Mouse (Mus musculus) midbrain, embryonic 11.5 days (tissue): ENCODE results near the gene Dnal4. TPM values are rescaled to one million over a fixed set of nuclear protein-coding genes. Genes with fewer than 3 reads are reported as not detected.
"Not testable (repeated sequence)": the region's sequence is repeated elsewhere in the genome, so short reads cannot be mapped to it uniquely, and the experiment has no call there.

ENCODE experiments used
- ATAC-seq: fragments of 200-750 bp; cut with Nextera tagmentation; 2 replicates; pipeline ENCODE4 v1.8.0; 2017; ENCODE audit warnings: moderate TSS enrichment, moderate library complexity; ENCODE audit not compliant: low FRiP score
- DNase-seq: peaks from one replicate; pipeline ENCODE4 v3.0.0; 2015; ENCODE audit warnings: low spot score; ENCODE audit errors: missing footprints
- H3K27ac ChIP-seq: fragments of 300-500 bp; sonication (generic); 2 replicates; pipeline ENCODE4 v1.5.1; 2014; ENCODE audit warnings: low read depth, low read length
- H3K27me3 ChIP-seq: fragments of 300-500 bp; sonication (generic); 2 replicates; pipeline ENCODE4 v1.6.1; 2014; ENCODE audit warnings: mild to moderate bottlenecking, low read length, moderate library complexity, mixed read lengths; ENCODE audit not compliant: control insufficient read depth, insufficient read depth
- H3K36me3 ChIP-seq: fragments of 300-500 bp; sonication (generic); 2 replicates; pipeline ENCODE4 v1.6.1; 2014; ENCODE audit warnings: mild to moderate bottlenecking, low read length, moderate library complexity, mixed read lengths; ENCODE audit not compliant: control insufficient read depth, insufficient read depth
- H3K4me1 ChIP-seq: fragments of 300-500 bp; sonication (generic); 2 replicates; pipeline ENCODE4 v1.6.1; 2014; ENCODE audit warnings: low read length; ENCODE audit not compliant: control insufficient read depth, insufficient read depth
- H3K4me2 ChIP-seq: fragments of 300-500 bp; sonication (generic); 2 replicates; pipeline ENCODE4 v1.6.1; 2014; ENCODE audit warnings: mild to moderate bottlenecking, moderate library complexity
- H3K4me3 ChIP-seq: fragments of 300-500 bp; sonication (generic); 2 replicates; pipeline ENCODE4 v1.5.1; 2014; ENCODE audit warnings: low read depth, low read length
- H3K9ac ChIP-seq: fragments of 300-500 bp; sonication (generic); 2 replicates; pipeline ENCODE4 v1.6.1; 2014; ENCODE audit warnings: low read length
- H3K9me3 ChIP-seq: fragments of 300-500 bp; sonication (generic); 2 replicates; pipeline ENCODE4 v1.6.1; 2016; ENCODE audit warnings: low read length; ENCODE audit not compliant: control insufficient read depth
- WGBS: fragments of 180-500 bp; shearing (Covaris S2); extraction: QIAGEN DNeasy Blood & Tissue Kit; methylation state at CpG from one replicate; pipeline ENCODE4 v1.1.7; 2014; 5-methylcytosine and 5-hydroxymethylcytosine counted together
- polyA plus RNA-seq: library from polyadenylated mRNA; unstranded; fragments of >200 nt; fragmentation: Nextera tagmentation; extraction: Ambion mirVana; gene quantifications from 2 replicates; pipeline ENCODE4 v1.2.1, GENCODE M21; 2014

Dnal4 gene
- polyA plus RNA-seq, 1 experiment from 2014 or later, result 72.1 TPM

DNA sequence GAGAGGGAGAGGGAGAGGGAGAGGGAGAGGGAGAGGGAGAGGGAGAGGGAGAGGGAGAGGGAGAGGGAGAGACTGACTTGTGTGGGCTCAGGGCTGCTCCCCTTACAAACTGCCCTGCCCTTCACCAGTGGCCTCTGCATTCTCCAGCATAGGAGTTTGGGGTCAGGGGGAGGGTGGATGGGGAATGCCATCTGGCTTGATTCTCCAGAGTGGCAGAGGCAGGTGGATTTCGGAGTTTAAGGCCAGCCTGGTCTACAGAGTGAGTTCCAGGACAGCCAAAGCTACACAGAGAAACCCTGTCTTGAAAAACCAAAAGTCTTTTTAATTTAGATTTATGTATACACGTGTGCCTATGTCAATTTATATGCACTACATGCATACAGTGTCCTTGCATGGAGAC is 35.2 kb upstream of the Dnal4 start:
- not testable (repeated sequence) for ATAC-seq, H3K4me3 ChIP-seq, DNase-seq, H3K4me1 ChIP-seq, H3K9ac ChIP-seq, H3K4me2 ChIP-seq, H3K36me3 ChIP-seq, H3K27me3 ChIP-seq, H3K27ac ChIP-seq, H3K9me3 ChIP-seq
- 60% methylated on average over 2 of the region's 2 CpGs for WGBS

DNA sequence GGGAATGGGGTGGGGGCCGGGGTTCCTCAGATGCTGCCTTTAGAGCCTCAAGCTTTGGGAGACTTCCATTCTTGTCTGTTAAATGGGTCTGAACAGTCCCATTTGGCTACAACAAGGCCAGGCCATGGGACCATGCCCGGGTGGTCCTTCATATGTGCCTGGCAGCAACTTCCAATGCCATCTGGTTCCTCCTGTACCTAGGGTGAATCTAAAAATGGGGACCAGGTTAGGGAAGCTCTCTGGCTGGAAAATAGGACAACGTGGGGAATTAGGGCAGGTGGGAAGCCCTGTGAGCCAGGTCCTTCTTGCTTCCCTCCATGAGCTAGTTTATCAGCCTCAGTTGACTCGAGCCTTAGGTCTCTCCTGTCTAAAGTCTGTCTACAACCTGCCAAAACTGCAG is 33.3 kb upstream of the Dnal4 start:
- Histone ChIP-seq H3K27me3 (peaks cover 13% of the 10 kb centered on the region; the same call in 1 of the 2 replicates), H3K4me2 (no peak overlapping the region), H3K4me3 (no peak overlapping the region), H3K36me3 (no peaks in the 10 kb centered on the region), H3K27ac (no peak overlapping the region), H3K9me3 (no peaks in the 10 kb centered on the region), H3K4me1 (peaks cover 8% of the 10 kb centered on the region), H3K9ac (no peak overlapping the region)
- 69% methylated on average over 4 of the region's 4 CpGs for WGBS
- no peak for ATAC-seq
- DNase-seq, result no peak

DNA sequence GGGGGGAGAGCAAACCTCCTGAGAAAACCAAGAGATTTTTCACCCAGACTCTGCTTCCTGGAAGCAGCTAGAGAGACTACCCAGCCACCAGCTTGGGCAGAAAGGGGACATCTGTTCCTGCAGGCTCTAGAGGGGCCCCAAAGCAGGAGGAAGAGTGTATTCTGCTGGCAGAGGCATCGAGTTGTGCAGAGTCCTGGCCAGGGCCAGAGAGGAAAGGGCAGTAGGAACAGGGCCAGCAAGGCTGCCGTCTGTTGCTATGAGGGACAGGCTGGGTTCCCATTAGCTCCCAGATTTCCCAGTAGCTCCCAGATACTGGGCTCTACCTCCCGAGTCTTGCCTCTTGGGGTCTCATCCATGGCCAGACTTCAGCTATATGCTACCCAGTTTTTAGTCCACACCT is 32.4 kb upstream of the Dnal4 start:
- DNase-seq (no peak), ATAC-seq (no peak)
- Histone ChIP-seq H3K27ac (no peak overlapping the region), H3K9ac (no peak overlapping the region), H3K36me3 (no peaks in the 10 kb centered on the region), H3K27me3 (peaks cover 22% of the 10 kb centered on the region), H3K9me3 (no peaks in the 10 kb centered on the region), H3K4me1 (peaks cover 6% of the 10 kb centered on the region; the same call in 1 of the 2 replicates), H3K4me3 (no peak overlapping the region), H3K4me2 (no peak overlapping the region)
- WGBS, result 75% methylated on average over 3 of the region's 3 CpGs

DNA sequence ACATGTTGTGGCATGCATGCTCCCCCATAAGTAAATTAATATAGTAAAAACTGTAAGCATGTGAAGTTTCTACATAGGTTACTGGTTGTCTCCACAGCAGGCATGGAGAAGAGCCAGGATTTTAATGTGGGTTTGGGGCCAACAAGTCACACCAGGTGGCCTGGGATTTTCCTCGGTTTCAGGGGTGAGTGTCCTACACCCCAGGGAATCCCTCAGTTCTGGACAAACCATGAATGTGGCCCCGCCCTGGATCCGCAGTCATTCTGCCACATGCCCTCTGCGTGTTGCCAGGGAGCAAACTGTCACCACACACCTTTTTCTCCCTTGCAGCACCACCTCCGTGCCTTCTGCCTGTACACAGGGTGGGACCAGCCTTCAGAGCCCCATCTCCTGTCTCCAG is 31.0 kb upstream of the Dnal4 start:
- Histone ChIP-seq H3K4me1 (peaks cover 9% of the 10 kb centered on the region), H3K9me3 (no peaks in the 10 kb centered on the region), H3K9ac (no peak overlapping the region), H3K36me3 (no peaks in the 10 kb centered on the region), H3K4me3 (no peak overlapping the region), H3K27me3 (peaks cover 36% of the 10 kb centered on the region), H3K4me2 (no peak overlapping the region), H3K27ac (no peak overlapping the region)
- WGBS, result 55% methylated on average over 5 of the region's 5 CpGs
- ATAC-seq (no peak), DNase-seq (no peak)

DNA sequence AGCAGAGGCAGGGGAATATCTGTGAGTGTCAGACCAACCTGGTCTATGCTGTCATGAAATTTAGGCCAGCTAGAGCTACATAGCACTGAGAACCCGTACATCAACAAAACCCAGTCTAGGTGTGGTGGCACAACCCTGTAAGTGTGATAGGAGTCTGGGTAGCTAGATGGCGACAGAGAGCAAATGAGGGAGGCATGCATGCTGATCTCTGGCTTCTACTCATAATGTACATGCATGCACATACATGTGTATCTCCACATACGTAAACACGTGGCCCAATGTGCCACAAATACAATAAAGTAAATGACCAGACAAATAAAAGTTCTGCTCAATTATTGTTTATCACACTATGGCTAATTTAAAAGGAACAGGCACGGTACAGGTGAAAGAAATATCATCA is 30.5 kb upstream of the Dnal4 start:
- no peaks in the 10 kb centered on the region for H3K9me3 ChIP-seq
- H3K36me3 ChIP-seq, result no peaks in the 10 kb centered on the region
- ATAC-seq (no peak), DNase-seq (no peak)
- peaks cover 13% of the 10 kb centered on the region for H3K4me1 ChIP-seq
- no peak overlapping the region for H3K9ac ChIP-seq
- 39% methylated on average over 5 of the region's 5 CpGs for WGBS
- H3K27me3 ChIP-seq, result peaks cover 41% of the 10 kb centered on the region
- no peak overlapping the region for H3K4me2 ChIP-seq
- no peak overlapping the region for H3K27ac ChIP-seq
- H3K4me3 ChIP-seq, result no peak overlapping the region

DNA sequence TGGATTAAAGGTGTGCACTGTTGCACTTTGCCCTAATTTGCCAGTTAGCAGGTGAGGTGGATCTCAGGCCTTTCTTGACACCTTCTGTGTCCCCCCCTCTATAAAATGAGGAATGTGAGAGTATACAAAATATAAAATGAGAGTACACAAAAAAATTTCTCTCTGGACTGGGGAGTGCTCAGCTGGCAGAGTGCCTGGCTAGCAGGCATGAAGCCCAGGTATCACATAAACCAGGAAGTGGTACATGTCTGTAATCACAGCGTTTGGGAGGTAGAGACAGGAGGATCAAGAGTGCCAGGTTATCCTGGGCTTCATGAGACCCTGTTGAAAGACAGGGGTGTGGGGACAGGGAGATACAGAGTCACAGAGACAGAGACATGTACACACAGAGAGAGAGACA is 29.4 kb upstream of the Dnal4 start:
- peaks cover 52% of the 10 kb centered on the region for H3K27me3 ChIP-seq
- no peak for ATAC-seq

DNA sequence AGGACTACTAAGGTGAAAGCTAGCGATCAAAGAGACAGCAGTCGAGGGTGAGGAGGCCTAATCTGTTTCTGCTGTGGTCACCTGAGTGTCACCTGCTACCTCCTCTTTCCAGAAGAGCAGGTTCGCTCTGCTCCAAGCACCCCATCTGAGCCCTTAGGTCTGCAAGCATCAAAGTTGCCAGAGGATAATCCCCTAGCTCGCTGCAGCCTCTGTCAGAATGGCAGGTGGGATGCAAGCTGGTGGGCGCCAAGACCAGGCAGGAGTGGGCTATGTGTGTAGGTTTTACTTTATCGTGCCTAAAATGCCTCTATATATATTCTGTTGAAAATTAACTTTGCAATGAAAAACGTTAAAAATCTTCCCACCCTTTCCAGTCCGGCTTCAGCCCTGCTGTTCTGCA is 27.6 kb upstream of the Dnal4 start:
- no peak overlapping the region for H3K27ac ChIP-seq

More for the DNA sequence above, 29.4 kb upstream of the Dnal4 start:
- no peak for DNase-seq
- Histone ChIP-seq H3K9me3 (no peaks in the 10 kb centered on the region), H3K27ac (no peak overlapping the region), H3K4me3 (no peak overlapping the region), H3K9ac (no peak overlapping the region), H3K36me3 (no peaks in the 10 kb centered on the region), H3K4me1 (peaks cover 13% of the 10 kb centered on the region), H3K4me2 (no peak overlapping the region)
- WGBS, result 64% methylated on average over 1 of the region's 1 CpGs

DNA sequence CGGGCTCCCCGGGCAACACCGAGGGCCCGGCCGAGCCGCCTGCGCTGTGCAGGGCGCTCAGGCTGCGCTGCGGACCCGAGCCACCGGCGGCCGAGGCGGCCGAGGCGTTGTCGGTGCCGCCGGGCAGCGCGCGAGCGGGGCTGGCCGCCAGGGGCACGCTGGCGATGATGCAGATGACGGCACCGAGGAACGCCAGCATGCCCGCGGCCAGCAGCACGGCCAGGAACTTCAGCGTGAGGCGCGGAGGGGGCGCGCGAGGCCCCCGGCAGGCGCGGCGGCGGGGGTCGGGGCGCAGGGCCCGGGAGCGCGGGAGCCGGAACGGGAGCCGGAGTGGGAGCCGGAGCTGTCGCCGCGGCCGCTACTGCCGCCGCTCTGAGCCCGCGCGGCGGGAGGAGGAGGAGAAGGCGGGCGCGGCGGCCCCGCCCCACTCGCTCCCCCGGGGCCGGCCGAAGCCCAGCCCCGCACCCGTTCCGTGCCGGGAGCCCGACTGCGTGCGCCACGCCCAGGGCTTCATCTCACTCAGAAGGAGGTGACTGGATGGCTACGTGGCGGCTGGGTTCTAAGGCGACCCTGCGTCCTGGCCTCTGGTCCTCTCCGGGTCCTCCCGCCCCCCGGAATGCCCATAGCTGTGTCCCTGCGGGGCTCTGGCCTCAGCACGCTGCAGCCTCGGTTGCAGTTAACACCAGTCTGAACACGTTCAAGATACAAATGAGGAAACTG is 26.9 kb upstream of the Dnal4 start, which contains the start of gene Nptxr:
TSS of gene Nptxr (minus strand) at position 415 of the 720 bp plus-strand sequence.
- Histone ChIP-seq H3K4me2 (peak within 1 kb of the TSS; percentile 77), H3K9ac (peak within 1 kb of the TSS; percentile 64), H3K27me3 (peaks cover 56% of the 10 kb centered on the region), H3K4me1 (peaks cover 13% of the 10 kb centered on the region), H3K4me3 (peak within 1 kb of the TSS; percentile 53), H3K27ac (no peak within 1 kb of the TSS; the same call in 1 of the 2 replicates), H3K36me3 (no peaks in the 10 kb centered on the region), H3K9me3 (no peaks in the 10 kb centered on the region)
- under 1% methylated on average over 70 of the region's 91 CpGs for WGBS
- ATAC-seq (peak; percentile 81), DNase-seq (peak; percentile 93)

More for the DNA sequence above, 27.6 kb upstream of the Dnal4 start:
- Histone ChIP-seq H3K27me3 (peaks cover 56% of the 10 kb centered on the region), H3K4me1 (peaks cover 13% of the 10 kb centered on the region), H3K4me2 (no peak overlapping the region), H3K36me3 (no peaks in the 10 kb centered on the region), H3K9me3 (no peaks in the 10 kb centered on the region), H3K9ac (no peak overlapping the region), H3K4me3 (no peak overlapping the region; the same call in 1 of the 2 replicates)
- DNase-seq (no peak), ATAC-seq (no peak; the same call in 1 of the 2 replicates)
- WGBS, result 18% methylated on average over 8 of the region's 8 CpGs

DNA sequence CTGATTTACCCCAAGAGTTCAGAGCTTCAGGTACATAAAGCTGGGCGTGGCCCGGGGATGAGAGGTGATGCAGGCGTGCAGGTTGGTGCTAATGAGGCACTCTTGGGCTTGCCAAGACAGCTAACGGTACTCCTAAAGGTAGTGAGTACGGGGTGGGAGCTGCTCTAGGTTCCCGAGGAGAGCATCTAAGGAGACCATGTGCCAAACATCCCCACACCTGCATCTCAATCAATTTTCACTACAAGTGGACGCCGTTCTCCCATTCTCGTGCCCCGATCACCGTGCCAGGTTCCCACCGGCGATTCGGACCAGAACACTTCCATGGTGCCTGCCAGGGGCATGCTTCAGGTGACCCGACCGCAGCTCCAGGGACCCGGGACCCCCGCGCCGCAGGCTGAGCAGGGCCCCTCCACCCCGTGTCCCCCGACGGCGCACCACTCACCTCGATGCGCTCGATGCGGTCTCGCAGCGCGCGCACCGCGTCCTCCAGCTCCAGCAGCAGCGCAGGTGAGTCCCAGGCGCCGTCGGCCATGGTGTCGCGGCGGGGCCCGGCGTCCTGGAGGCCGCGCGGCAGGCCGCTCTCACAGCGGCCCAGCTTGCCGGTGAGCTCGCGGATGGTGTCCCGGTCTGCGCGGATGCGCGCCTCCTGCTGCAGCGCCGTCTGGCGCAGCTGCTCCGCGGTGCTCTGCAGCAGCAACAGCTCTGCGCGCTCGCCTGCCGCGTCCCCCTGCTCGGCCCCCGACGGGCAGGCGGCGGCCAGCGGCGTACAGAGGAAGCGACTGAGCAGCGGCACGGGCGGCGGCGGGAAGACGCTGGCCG is 26.1 kb upstream of the Dnal4 start:
- ATAC-seq (peak; percentile 48), DNase-seq (peak; percentile 93)
- WGBS, result 5% methylated on average over 81 of the region's 81 CpGs
- no peaks in the 10 kb centered on the region for H3K9me3 ChIP-seq
- H3K36me3 ChIP-seq, result no peaks in the 10 kb centered on the region
- peaks cover 13% of the 10 kb centered on the region for H3K4me1 ChIP-seq
- H3K9ac ChIP-seq, result peak overlapping the region; percentile 64
- no peak overlapping the region; the same call in 1 of the 2 replicates for H3K27ac ChIP-seq
- peaks cover 56% of the 10 kb centered on the region for H3K27me3 ChIP-seq
- H3K4me2 ChIP-seq, result peak overlapping the region; percentile 77
- H3K4me3 ChIP-seq, result peak overlapping the region; percentile 53
